Mouse (Mus musculus) embryonic stem cell, embryonic (primary cell): ENCODE measurements at regions not wholly inside any gene's neighbourhood (a gene's known extent, or its start where the extent isn't known, plus 50 kb on each side); places are given as distances from the start of the nearest gene placed in this dataset.

Experiments
- CTCF ChIA-PET, 4 experiments: fragments of 300-600 bp in 2 of 4; fragments of 350-600 bp in 2 of 4; sonication (Branson Sonifier 250); formaldehyde crosslinking; loops; one replicate each; lab custom pipeline; 2022; ENCODE audit warnings: inconsistent platforms in 2 of 4; lab: Charles Lee
- POLR2A ChIA-PET, 4 experiments: fragments of 300-600 bp in 2 of 4; fragments of 350-600 bp in 2 of 4; sonication (Branson Sonifier 250); formaldehyde crosslinking; loops; one replicate each; lab custom pipeline; 2022; ENCODE audit warnings: antibody characterized with exemption in 4 of 4, inconsistent platforms in 1 of 4; lab: Charles Lee

GRCm38 (mm10) chr10:66951231-66951822 is 144.6 kb upstream of the Jmjd1c start:
- ChIA-PET POLR2A (interaction anchor here in 3 of 4 experiments (0.6 to 3.0 kb wide), 10 partner anchors 9 to 84 kb away, joined by 3 to 14 read pairs (median 4); no protein-coding TSS in a partner anchor), CTCF (no interaction called here)

DNA sequence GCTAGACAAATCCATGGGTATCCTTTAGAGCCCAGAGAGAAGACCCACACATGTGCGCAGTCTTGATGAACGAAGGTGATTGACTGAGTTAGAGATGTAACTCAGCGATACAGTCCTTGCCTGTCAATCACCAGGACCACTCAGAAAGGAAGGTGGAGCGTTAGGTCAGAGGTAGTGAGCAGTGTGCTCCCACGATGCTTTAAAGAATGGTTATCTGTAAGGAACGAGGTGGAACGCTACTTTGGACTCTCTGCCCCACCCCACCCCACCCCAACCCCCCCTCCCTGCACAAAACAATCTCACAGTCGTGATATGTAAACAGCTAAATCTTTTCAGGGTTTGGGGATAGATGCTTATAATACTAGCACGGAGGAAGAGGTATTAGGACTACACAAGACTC is 144.0 kb upstream of the Jmjd1c start:
- ChIA-PET POLR2A (interaction anchor here in 3 of 4 experiments (0.6 to 3.0 kb wide), 6 partner anchors 8 to 51 kb away, joined by 3 to 14 read pairs (median 6); no protein-coding TSS in a partner anchor), CTCF (no interaction called here)

DNA sequence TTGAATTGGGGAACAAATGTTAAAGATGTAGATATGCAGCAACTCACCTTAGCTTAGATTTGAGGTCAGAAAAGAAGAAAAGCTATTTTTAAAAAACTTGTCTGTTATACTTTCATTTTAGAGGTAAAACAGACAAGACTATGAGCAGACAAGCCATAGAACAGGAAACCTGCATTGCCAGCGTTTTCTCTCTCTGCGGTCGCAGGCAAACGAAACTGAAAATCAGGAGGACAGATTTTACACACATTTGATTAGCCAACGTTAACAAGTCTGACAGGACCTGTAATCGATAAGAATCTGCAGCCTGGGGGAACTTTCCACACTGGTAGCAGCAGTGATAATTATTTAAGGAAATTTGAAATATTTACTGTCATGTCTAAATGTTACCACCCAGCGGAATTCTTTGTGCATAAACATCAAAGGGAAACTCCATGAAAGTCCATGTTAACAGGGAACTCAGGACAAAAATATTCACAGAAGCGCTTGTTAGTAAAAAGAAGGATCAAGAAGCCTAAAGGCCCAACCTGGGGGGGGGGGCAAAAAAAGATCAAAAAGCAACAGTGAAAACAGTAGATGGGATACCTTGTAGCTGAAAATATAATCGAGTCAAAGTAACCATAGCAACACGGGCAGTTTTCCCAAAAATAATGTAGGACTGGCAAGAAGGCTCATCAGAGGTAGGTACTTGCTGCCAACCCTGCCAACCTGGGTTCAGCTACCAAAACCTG is 142.5 kb upstream of the Jmjd1c start:
- CTCF ChIA-PET, result no interaction called here

GRCm38 (mm10) chr10:66953976-66954505 is 141.9 kb upstream of the Jmjd1c start:
- CTCF ChIA-PET, result no interaction called here
- POLR2A ChIA-PET, result interaction anchor here in 3 of 4 experiments (0.7 to 1.4 kb wide), 3 partner anchors 18 to 69 kb away, joined by 3 read pairs; no protein-coding TSS in a partner anchor

More for the DNA sequence above, 142.5 kb upstream of the Jmjd1c start:
- POLR2A ChIA-PET, result interaction anchor here in 2 of 4 experiments (0.7 to 2.2 kb wide), 4 partner anchors 16 to 211 kb away, joined by 3 to 9 read pairs (median 4); no protein-coding TSS in a partner anchor

- CTCF ChIA-PET, result interaction anchor here in 2 of 4 experiments (0.6 to 0.7 kb wide), 2 partner anchors 11 to 188 kb away, joined by 3 to 4 read pairs; no protein-coding TSS in a partner anchor
- POLR2A ChIA-PET, result interaction anchor here in 3 of 4 experiments (0.9 to 2.5 kb wide), 8 partner anchors 14 to 220 kb away, joined by 3 to 10 read pairs (median 4); no protein-coding TSS in a partner anchor
These were observed 140.5 kb upstream of the Jmjd1c start for GRCm38 (mm10) chr10:66955430-66955829.

GRCm38 (mm10) chr10:66956619-66957018 is 139.3 kb upstream of the Jmjd1c start:
- CTCF ChIA-PET, result interaction anchor here in 1 of 4 experiments (1.0 kb wide), 1 partner anchor 43 kb away, joined by 3 read pairs; no protein-coding TSS in a partner anchor
- POLR2A ChIA-PET, result interaction anchor here (0.5 to 2.5 kb wide), 9 partner anchors 10 to 143 kb away, joined by 3 to 10 read pairs (median 4); no protein-coding TSS in a partner anchor

GRCm38 (mm10) chr10:66957373-66957772 is 138.6 kb upstream of the Jmjd1c start:
- ChIA-PET CTCF (no interaction called here), POLR2A (interaction anchor here in 1 of 4 experiments (1.3 kb wide), 1 partner anchor 37 kb away, joined by 3 read pairs; no protein-coding TSS in a partner anchor)
